Mouse (Mus musculus) stomach, adult 2 months (tissue): Measurements from ENCODE around the gene Ldlrad1. TPM values are rescaled to one million over a fixed set of nuclear protein-coding genes. Genes with fewer than 3 reads are reported as not detected.

ENCODE experiments used
- polyA plus RNA-seq: library from polyadenylated mRNA; depleted of rRNA; stranded (reverse); fragments of >200 nt; gene quantifications from 2 replicates; pipeline ENCODE4 v1.2.3, GENCODE M21; 2012; rRNA removed

Gene Ldlrad1
- 0.24 and 0.39 TPM in 2 replicates for polyA plus RNA-seq

GRCm38 (mm10) chr4:107208880-107209279, at the start of gene Ldlrad1:
Ldlrad1 (plus strand) TSS chr4:107209180.

DNA sequence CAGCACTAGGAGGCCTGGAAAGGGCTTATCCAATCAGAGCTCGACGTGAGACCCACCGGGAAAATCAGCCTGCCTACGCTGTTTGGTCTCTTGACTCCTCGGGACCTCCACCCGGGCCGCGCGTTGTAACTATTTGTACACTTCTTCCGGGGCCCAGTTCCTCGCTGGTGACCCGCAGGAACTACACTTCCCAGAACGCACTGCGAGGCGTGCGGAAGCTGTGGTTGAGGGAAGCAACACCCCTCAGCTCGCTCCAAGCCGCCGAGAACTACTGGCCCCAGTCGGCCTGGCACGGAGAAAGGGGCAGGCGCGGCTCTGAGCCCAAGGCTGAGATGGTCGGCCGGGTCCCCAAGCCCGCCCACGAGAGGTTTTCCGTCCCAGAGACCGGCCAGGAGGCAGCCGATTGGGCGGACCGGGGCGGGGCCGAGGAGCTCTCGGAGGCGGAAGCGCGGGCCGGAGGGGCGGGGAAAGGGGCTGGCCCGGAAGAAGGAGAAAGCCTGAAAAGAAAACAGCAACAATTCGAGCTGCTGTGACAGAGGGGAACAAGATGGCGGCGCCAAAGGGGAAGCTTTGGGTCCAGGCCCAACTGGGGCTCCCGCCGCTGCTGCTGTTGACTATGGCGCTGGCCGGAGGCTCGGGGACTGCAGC, 30.7 kb upstream of the Ldlrad1 start, which contains the start of gene Tmem59:
Gene Tmem59 (plus strand): TSS at position 218 of the 648 bp plus-strand sequence.

GRCm38 (mm10) chr4:107178830-107179490, 30.0 kb upstream of the Ldlrad1 start, which contains the start of gene Tceanc2:
Tceanc2 (minus strand) TSS chr4:107179116.

GRCm38 (mm10) chr4:107253125-107254091, 44.4 kb downstream of the Ldlrad1 start, which contains the start of the genes Lrrc42 and Hspb11:
Lrrc42 (minus strand) TSS chr4:107253532.
Hspb11 (plus strand) TSS chr4:107253593.

Other genes starting within 250 kb of the Ldlrad1 start
- 20.7 and 22.7 TPM in 2 replicates for gene Mrpl37, start 142.3 kb upstream of the Ldlrad1 start, polyA plus RNA-seq
- 2.0 and 2.6 TPM in 2 replicates for gene Cyb5rl, start 142.2 kb upstream of the Ldlrad1 start, polyA plus RNA-seq
- not detected in 2 replicates for gene Cdcp2, start 112.3 kb upstream of the Ldlrad1 start, polyA plus RNA-seq
- gene Tmem59, start 30.8 kb upstream of the Ldlrad1 start, polyA plus RNA-seq, result 148 and 170 TPM in 2 replicates
- 1.2 and 1.5 TPM in 2 replicates for gene Tceanc2, start 30.1 kb upstream of the Ldlrad1 start, polyA plus RNA-seq
- gene Lrrc42, start 44.4 kb downstream of the Ldlrad1 start, polyA plus RNA-seq, result 5.4 and 10.1 TPM in 2 replicates
- gene Hspb11, start 44.4 kb downstream of the Ldlrad1 start, polyA plus RNA-seq, result 0.19 and 0.42 TPM in 2 replicates
- 1.8 and 4.1 TPM in 2 replicates for gene Dio1, start 98.0 kb downstream of the Ldlrad1 start, polyA plus RNA-seq
- 27.2 and 27.7 TPM in 2 replicates for gene Yipf1, start 105.2 kb downstream of the Ldlrad1 start, polyA plus RNA-seq
- gene Ndc1, start 158.6 kb downstream of the Ldlrad1 start, polyA plus RNA-seq, result 3.4 and 3.7 TPM in 2 replicates
- 0.40 and 0.72 TPM in 2 replicates for gene Glis1, start 225.4 kb downstream of the Ldlrad1 start, polyA plus RNA-seq